Mouse (Mus musculus) Muller cell, postnatal 12 days (primary cell): ENCODE results near the gene Hic1.
A peak's percentile ranks its signal among the peaks of the same experiment; 100 is the strongest.

Experiments
- DNase-seq: peaks from one replicate; pipeline ENCODE4 v3.0.0-alpha.2; 2015; ENCODE audit errors: inconsistent ontology term

Gene Hic1

DNA sequence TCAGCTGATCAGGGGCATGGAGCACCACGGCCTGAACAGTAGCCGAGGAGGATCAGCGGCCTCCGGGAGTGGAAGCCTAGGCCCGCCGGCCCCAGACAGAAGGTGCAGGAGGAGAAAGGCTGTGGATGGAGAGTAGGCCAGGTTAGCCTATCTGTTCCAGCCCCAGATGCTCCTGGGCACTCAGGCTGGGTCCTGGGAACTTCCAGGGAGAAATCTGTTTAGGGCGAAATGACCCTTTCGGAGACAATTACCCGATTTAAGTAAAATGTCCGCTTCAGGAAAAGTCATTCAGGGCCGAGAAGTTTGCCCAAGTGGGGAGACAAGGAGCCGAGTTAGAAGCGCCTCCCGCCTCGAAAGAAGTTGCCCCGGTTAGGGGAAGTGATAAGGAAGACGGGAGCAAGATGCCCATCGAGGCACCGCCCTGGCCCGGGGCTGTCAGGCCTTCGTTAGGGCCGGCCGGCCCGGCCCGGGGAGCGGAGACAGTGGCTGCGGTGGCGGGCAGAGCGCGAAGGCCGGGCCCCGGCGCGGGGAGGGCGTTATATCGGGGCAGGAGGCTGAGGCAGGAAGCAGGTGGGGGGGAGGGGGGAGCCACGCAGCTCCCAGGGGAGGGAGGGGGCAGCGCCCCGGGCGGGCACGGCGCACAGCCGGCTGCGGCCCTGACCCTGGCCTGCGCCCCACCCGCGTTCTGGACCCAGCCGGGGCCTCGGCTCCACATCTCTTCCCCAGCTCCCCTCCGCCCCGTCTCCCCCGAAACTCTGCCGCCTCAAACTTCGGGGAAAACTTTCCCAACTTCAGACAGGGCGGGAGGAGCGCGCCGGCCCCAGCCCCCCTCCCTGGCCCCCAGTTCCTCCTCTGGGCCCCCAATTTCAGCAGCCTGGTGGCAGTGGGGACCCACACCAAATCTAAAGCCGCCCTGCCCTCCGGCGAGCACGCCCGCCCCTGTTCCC is 1.4 kb downstream of the Hic1 start:
- DNase-seq, result no peak

- DNase-seq, result peak; percentile 71
Measured at GRCm38 (mm10) chr11:75166861-75167642, 2.3 kb downstream of the Hic1 start.

DNA sequence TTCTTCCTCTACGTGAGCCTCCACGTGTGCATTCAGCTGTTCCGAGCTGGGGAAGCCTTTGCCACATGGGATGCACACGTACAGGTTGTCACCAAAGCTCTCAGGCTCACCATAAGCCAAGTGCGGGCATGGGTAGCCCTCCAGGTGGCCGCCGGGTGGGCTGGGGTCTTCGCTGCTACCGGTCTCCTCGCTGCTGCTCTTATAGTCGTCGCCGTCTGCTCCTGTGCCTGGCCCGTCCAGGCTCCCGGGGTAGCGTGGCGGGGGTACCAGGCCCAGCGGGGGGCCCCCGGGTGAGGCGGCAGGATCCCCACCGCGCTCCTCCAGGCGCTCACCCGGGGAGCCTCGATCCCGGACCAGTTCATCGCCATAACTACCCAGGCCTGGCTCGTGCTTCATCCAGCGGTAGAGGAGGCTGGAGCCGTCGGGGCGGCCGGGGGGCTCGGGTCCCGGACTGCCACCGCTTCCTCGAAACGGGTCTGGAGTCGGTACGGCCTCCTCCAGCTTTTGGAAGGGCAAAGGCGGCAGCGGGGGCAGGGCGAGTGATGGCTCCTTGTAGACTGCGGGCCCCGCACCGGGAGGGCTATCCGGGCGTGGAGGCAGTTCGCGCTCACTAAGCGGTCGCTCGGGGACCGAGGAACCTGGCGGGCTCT is 3.0 kb downstream of the Hic1 start:
- no peak for DNase-seq

- peak; percentile 72 for DNase-seq
Measured at GRCm38 (mm10) chr11:75165441-75166192, 3.7 kb downstream of the Hic1 start.

DNA sequence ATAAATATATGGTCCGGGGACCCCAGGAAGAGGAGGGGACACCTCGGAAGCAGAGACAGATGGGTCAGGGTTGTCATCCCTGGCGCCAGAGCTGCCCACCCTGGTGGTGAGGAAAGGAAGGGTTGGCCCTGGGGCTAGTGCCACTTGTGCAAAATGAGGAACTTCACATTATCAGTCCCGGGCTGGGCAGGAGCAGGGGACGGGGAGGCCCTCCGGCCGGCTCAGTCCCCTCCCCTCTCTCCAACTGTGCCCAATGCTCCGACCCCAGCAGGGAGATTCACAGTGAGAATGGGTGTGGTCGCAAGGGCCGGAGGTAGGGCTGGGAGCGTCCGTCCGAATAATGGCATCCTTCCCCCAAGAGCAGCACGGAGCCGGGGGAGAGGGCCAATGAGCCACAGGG is 4.6 kb downstream of the Hic1 start:
- DNase-seq, result no peak

GRCm38 (mm10) chr11:75164051-75164450 is 5.3 kb downstream of the Hic1 start:
- no peak for DNase-seq

DNA sequence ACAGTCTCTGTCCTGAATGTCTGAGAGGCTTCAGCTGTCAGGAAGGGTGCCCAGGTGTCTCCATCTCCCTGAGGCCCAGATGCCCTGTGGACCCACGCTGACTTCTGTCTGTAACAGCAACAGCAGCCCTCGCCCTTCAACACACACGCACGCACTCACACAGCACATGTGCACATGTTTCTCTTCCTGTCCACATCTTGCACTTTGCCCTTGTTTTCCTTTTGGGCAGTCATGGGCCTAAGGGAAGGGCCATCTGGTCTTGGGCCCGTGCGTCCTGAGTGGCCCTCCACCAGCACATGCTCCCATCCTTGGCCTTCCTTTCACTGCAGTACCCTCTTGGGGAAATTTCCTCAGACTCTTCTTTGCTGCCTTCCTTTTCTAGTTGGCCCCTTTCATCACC is 5.9 kb downstream of the Hic1 start:
- no peak for DNase-seq

DNA sequence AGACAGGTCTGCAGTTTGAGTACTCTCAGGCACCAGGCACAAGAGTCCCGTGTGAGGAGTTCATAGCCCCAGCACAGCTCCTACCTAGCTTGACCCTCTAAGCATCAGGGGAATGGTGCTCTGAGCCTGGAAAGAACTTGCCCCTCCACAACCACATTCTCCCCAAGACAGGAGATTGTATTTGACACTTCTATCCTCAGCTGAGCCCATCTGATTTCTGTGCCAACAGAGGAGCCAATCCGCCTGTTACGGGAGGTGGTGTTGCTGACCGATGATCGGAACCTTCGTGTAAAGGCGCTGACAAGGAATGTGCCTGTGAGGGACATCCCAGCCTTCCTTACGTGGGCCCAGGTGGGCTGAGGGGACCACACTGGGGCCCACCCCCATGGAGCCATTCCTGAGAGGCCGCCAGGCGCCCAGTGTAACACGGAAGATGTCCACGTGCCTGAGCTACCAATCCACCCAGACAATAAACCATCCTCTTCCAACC is 6.7 kb downstream of the Hic1 start:
- DNase-seq, result no peak

DNA sequence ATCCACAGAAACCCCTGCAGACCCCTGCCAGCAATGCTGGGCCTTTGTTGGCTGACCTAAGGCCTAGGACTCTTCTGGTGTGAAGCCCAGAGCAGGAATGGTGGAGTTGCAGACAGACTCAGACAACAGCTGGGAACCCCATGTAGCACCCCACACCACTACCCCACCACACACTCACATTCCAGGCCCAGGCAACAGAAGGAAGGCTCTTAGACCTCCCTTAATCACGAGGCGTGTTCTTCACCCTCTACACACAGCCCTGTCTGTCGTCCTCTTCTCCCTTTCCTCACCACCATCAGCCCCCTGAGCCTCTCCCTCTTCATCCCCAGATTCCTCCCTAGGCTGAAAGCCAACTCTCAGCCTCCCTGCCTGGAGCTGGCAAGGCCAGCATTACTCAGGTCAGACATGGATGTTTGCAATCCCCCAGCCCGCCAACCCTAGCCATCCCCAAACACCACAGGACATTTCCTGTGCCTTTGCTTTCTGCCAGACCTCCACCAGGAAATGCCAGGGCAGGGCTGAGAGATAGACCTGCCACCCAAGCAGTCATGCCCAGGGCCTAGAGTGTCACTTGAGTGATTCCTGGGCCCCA is 7.8 kb downstream of the Hic1 start:
- peak; percentile 44 for DNase-seq

DNA sequence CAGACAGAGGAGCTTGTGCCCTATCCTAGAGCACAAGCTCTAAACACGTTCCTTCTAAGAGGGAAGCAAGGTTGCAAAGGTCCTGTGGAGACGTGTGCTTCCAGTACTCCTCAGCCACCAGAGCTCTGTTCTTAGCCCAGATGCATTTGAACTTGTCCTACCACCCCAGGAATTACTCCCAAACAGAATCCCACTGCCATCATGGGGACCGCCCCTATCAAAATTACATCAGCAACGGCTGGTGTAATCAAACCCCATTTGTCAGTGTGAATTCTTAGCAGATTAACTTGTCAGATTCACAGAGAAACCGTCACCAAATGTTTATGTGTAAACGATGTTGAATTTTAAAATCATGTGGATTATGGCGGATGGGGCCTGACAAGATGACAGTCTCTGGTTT is 8.4 kb downstream of the Hic1 start:
- no peak for DNase-seq

DNA sequence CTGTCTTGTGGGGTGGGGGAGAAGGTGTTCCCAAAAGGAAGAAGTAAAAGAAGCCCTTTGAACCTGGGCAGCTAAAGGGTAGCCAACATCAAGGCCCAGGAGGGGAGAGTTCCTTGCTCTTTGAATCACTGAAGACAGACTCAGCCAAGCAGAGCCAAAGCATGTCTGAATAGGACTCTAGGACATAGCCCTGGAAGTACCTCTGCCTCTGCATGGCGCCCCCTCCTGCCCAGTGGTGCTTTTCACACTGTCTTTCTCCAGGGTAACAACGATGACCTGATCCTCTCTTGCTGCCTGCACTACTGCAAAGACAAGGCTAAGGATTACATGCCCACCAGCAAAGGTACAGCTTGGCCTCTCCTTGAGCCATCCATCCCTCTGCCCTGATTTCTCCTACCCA is 9.8 kb downstream of the Hic1 start:
- no peak for DNase-seq

DNA sequence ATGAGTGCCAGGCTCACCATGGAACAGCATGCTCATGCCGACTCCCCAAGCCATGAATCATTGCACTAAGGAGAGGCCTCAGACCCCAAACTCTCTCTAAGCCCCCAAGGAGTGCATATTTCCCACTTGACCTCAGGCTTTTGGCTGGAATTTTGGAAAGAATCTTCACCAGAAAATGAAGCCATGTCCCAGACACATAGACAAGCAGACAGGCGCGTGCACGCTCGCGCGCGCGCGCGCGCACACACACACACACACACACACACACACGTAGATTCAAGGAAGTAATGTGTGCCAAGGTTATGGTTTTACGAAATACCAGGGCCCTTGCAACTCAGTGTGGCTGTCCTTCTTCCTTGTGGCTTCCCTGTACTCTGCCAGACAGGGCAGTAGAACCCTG is 10.9 kb downstream of the Hic1 start:
- DNase-seq, result no peak

- no peak for DNase-seq
Measured at GRCm38 (mm10) chr11:75157901-75158300, 11.4 kb downstream of the Hic1 start.

DNA sequence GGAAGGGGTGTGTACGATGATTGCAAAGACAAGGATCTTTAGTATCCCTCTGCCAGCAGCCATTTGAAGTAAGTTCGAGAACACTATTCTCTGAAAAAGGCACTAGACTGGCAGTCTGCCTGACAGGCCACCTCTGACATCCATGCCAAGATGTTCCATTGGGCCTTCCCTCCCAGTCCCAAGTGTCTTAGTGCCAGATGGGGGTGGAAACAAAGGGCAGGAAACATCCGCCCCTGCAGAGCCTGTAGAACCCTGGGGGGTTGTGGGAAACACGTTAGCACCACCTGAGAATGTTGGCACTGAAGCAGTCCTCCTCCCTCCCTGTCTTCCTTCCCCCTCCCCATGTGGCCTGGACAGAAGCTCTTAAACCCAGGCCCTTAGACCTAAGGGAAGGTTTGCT is 12.3 kb downstream of the Hic1 start:
- DNase-seq, result no peak

GRCm38 (mm10) chr11:75156416-75156815 is 12.9 kb downstream of the Hic1 start:
- DNase-seq, result no peak

DNA sequence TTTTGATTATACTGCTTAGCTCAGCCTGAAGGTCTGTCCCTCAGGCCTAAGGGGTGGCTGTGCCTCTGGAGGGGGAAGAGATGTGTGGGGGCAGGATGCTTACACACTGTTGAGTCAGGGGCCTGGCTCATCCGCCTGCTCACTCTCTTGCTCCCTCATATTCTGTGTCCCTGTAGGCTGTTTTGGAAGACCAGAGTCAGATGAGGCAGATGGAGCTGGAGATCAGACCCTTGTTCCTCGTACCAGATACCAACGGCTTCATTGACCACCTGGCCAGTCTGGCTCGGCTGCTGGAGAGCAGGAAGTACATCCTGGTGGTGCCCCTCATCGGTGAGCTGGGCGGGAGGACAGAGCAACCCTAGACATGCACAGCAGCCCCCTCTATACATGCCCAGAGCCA is 13.3 kb downstream of the Hic1 start:
- DNase-seq, result no peak

- DNase-seq, result no peak
Measured at GRCm38 (mm10) chr11:75154053-75154585, 15.2 kb downstream of the Hic1 start.

DNA sequence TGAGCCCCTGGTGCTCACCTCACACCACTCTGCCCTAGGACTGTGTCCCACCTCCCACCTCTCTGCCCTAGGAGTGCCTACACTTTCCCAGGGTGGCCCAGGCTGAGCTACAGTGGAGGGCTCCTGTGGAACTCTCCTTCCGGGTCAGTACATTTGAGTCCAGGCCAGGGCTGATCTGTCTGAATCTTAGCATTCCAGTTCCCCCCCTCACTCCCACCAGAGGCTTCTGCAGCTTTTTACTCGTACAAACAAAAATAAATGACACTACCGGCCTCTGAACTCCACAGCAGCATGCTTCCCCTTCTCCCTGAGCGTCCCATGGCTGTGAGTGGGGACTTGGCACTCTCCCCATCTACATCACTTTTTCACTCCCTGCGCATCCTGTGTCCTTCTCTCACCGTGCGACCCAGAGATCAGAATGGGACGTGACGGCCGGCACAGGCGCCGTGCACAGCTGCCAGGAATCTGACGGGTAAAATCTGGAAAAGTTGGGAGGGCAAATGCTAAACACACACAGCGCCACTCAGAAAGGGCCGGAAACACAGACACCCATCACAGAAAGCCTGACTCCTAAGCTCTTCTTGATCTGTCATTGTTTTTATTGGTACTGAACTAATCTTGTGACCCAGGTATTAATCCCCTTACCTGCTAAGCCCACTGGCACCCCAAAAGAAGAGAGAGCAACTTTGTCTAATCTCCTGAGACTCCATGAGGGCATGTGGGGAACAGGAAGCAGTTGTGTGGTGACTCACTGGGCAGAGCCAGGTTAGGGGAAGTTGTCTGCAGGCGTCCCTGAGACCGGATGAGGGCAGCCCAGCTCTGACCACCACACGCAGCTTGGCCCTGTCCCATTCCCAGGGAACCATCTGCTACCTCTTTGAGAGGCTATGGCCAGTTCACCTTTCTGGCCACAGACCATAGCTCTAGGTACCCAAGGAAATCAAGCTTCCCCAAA is 16.4 kb downstream of the Hic1 start:
- no peak for DNase-seq

DNA sequence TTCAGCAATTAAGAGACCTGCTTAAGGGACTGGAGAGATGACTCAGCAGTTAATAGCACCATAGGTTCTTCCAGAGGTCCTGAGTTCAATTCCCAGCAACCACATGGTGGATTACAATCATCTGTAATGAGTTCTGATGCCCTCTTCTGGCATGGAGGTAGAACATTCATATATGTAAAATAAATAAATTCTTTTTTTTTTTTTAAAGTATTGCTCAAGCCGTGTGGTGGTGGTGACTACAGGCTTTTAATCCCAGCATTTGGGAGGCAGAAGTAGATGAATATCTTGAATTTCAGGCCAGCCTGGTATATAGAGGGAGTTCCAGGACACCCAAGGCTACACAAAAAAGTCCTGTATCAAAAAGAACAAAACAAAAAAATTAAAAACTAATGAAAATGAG is 19.0 kb downstream of the Hic1 start:
- no peak for DNase-seq
